Mouse (Mus musculus) erythroblast, embryonic 14.5 days (primary cell): Measurements from ENCODE around the gene Cenpe.
"Not testable (repeated sequence)": the region's sequence is repeated elsewhere in the genome, so short reads cannot be mapped to it uniquely, and the experiment has no call there.

Experiments
- GATA1 ChIP-seq: IDR thresholded peaks from 2 replicates; pipeline ENCODE4 v1.6.1; 2012; ENCODE audit warnings: low read length, inconsistent platforms, mixed read lengths
- TAL1 ChIP-seq: IDR thresholded peaks from 3 replicates; pipeline ENCODE4 v1.6.1; 2012; ENCODE audit warnings: low read length, inconsistent platforms, mixed read lengths

DNA sequence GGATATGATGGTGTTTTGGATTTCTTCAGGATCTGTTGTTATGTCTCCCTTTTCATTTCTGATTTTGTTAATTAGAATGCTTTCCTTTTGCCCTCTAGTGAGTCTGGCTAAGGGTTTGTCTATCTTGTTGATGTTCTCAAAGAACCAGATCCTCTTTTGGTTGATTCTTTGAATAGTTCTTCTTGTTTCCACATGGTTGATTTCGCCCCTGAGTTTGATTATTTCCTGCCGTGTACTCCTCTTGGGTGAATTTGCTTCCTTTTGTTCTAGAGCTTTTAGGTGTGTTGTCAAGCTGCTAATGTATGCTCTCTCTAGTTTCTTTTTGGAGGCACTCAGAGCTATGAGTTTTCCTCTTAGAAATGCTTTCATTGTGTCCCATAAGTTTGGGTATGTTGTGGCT lies 14.3 kb upstream of the Cenpe start:
- TF ChIP-seq GATA1, TAL1: not testable (repeated sequence)
